Mouse (Mus musculus): Measurements from ENCODE around the gene Wbp1. TPM values are rescaled to one million over a fixed set of nuclear protein-coding genes. Genes with fewer than 3 reads are reported as not detected.
"Not testable (repeated sequence)": the region's sequence is repeated elsewhere in the genome, so short reads cannot be mapped to it uniquely, and the experiment has no call there.

Wbp1 gene
- 216 and 227 TPM in 2 replicates for polyA plus RNA-seq (2015; fragmentation: Nextera tagmentation; extraction: Ambion mirVana)

- Histone ChIP-seq H3K27me3 (no peaks in the 10 kb centered on the region), H3K4me1 (replicated peaks) (peaks cover 77% of the 10 kb centered on the region), H3K36me3 (peaks cover 29% of the 10 kb centered on the region), H3K9ac (peak within 1 kb of the TSS; percentile 96), H3K4me2 (peak within 1 kb of the TSS; percentile 90), H3K4me3 (peak within 1 kb of the TSS; percentile 77), H3K27ac (peak within 1 kb of the TSS; percentile 99), H3K9me3 (no peaks in the 10 kb centered on the region)
- ATAC-seq (ENCODE audit: low FRiP score), result peak; percentile 95
- WGBS, result under 1% methylated on average over 38 of the region's 38 CpGs
Measured at GRCm38 (mm10) chr6:83120930-83121862, at the start of gene Wbp1. Gene Wbp1 (minus strand): TSS chr6:83121559.

DNA sequence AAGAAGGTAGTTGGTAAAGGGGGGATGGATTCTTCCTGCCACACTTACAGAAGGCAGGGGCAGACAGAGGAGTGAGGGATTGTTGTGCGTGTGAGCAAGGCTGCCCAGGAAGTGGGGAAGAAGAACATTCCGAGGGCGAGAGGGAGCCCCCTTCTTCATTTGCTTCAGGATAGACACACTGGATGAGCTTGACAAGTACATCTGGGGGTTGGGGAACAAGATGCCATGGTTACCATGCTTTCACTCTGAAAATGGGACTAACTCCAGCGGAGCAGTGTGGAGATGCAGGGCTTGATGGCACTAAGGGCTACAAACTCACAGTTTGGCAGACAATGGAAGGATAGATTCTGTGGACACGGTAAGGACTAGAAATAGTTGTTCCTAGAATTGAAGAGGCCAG lies 49.7 kb upstream of the Wbp1 start:
- Histone ChIP-seq H3K27ac (peak overlapping the region; percentile 25; the same call in 1 of the 2 replicates), H3K9me3 (no peaks in the 10 kb centered on the region), H3K36me3 (peaks cover 2% of the 10 kb centered on the region; the same call in 1 of the 2 replicates), H3K9ac (peak overlapping the region; percentile 72), H3K4me3 (peak overlapping the region; percentile 42), H3K4me1 (replicated peaks) (peaks cover 70% of the 10 kb centered on the region), H3K27me3 (no peaks in the 10 kb centered on the region), H3K4me2 (peak overlapping the region; percentile 50)
- WGBS, result 76% methylated on average over 5 of the region's 5 CpGs
- no peak for ATAC-seq (ENCODE audit: low FRiP score)

GRCm38 (mm10) chr6:83169872-83170271 lies 48.5 kb upstream of the Wbp1 start:
- H3K27me3 ChIP-seq, result no peaks in the 10 kb centered on the region
- H3K9me3 ChIP-seq, result no peaks in the 10 kb centered on the region
- H3K36me3 ChIP-seq, result 0 out of 2 replicates have a peak, but pooled peaks cover 2% of the 10 kb centered on the region
- WGBS, result 91% methylated on average over 5 of the region's 5 CpGs
- H3K27ac ChIP-seq, result no peak overlapping the region
- H3K4me3 ChIP-seq, result no peak overlapping the region
- H3K4me2 ChIP-seq, result no peak overlapping the region
- ATAC-seq (ENCODE audit: low FRiP score), result no peak
- peaks cover 75% of the 10 kb centered on the region for H3K4me1 ChIP-seq (replicated peaks)
- no peak overlapping the region for H3K9ac ChIP-seq

DNA sequence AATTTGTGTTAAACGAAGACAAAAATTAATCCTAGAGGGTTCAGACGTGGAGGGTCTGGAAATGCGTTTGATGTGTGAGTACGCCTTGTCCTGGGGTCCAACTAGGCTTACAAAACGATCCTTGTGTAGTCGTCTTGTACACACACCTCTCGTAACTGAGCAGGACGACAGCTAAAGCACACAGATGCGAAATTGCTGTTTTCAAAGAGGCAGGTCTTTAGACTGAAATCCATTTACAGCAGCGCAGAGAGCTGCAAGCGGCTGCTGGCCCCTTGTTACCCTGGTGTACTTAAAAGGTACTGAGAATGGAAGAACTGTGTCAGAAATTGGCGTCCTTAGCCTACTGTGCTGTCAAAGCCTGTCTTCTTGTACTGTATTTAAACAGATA lies 44.9 kb upstream of the Wbp1 start:
- Histone ChIP-seq H3K4me3 (peak overlapping the region; percentile 80), H3K36me3 (0 out of 2 replicates have a peak, but pooled peaks cover 2% of the 10 kb centered on the region), H3K4me2 (peak overlapping the region; percentile 75), H3K9me3 (no peaks in the 10 kb centered on the region), H3K9ac (peak overlapping the region; percentile 88), H3K4me1 (replicated peaks) (peaks cover 68% of the 10 kb centered on the region), H3K27me3 (peaks cover 24% of the 10 kb centered on the region), H3K27ac (peak overlapping the region; percentile 93)
- ATAC-seq (ENCODE audit: low FRiP score), result peak; percentile 45; the same call in 1 of the 2 replicates
- WGBS, result 1% methylated on average over 12 of the region's 12 CpGs

DNA sequence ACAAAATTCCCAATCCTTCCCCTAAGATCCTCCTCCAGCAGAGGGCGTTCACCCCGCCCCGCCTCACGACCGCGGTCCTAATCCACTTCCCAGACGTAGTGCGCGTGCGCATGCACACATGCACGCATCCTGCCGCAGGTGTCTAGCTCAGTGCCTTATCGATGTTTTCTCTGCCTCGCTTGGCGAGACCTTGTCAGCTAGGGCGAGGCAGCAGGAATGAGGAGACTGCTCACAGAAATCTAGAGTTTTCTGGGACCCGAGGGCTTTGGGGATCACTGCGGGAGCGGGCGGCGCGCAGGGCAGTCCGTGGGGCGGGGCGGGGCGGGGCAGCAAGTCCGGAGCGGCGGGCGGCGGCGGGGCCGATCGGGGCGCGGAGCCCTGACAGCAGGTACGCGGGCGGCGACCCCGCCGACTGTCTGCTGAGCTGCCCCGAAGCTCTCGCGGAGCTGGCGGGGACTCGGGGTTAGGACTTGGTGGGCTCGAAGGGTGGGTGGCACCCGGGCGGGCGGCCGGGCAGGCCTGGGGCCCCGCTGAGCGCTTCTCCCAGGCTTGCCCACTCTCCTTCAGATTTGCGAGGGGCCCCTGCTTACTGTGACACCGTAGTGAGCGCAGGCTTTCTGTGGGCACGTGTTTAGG lies 44.4 kb upstream of the Wbp1 start, which contains the start of gene Dctn1:
TSS of gene Dctn1 (plus strand) at position 314 of the 636 bp plus-strand sequence.
- Histone ChIP-seq H3K9me3 (no peaks in the 10 kb centered on the region), H3K27ac (peak within 1 kb of the TSS; percentile 93), H3K36me3 (0 out of 2 replicates have a peak, but pooled peaks cover 2% of the 10 kb centered on the region), H3K4me3 (peak within 1 kb of the TSS; percentile 80), H3K4me2 (peak within 1 kb of the TSS; percentile 75), H3K4me1 (replicated peaks) (peaks cover 66% of the 10 kb centered on the region), H3K9ac (peak within 1 kb of the TSS; percentile 88), H3K27me3 (peaks cover 29% of the 10 kb centered on the region)
- under 1% methylated on average over 58 of the region's 58 CpGs for WGBS
- peak; percentile 82 for ATAC-seq (ENCODE audit: low FRiP score)

GRCm38 (mm10) chr6:83165026-83165606 lies 43.8 kb upstream of the Wbp1 start:
- peaks cover 60% of the 10 kb centered on the region for H3K4me1 ChIP-seq (replicated peaks)
- H3K4me2 ChIP-seq, result peak overlapping the region; percentile 75
- peak; percentile 18; the same call in 1 of the 2 replicates for ATAC-seq (ENCODE audit: low FRiP score)
- 5% methylated on average over 6 of the region's 6 CpGs for WGBS
- H3K9me3 ChIP-seq, result no peaks in the 10 kb centered on the region
- peaks cover 35% of the 10 kb centered on the region for H3K27me3 ChIP-seq
- peak overlapping the region; percentile 88 for H3K9ac ChIP-seq
- 0 out of 2 replicates have a peak, but pooled peaks cover 2% of the 10 kb centered on the region for H3K36me3 ChIP-seq
- peak overlapping the region; percentile 93; the same call in 1 of the 2 replicates for H3K27ac ChIP-seq
- H3K4me3 ChIP-seq, result peak overlapping the region; percentile 80

DNA sequence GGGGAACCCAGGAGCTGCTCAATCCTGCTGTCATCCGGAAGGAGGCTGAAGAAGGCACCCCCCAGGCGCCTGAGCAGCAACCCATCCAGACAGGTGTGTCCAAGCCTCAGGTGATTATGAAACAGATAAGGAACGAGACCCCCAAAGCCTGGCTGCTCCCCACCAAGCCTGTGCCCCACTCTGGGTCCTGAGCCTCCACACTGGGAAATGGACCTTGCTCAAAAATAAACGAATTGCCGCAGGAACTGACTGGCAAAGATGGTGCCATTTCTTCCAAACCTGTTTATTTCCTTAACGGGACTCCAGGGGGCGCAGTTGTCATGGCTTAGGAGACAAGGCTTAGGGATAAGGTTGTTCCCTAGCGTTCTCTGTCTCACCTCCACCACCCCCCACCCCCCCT lies 41.3 kb upstream of the Wbp1 start:
- ATAC-seq (ENCODE audit: low FRiP score), result no peak
- Histone ChIP-seq H3K4me3 (peak overlapping the region; percentile 31), H3K36me3 (no peaks in the 10 kb centered on the region), H3K27me3 (peaks cover 38% of the 10 kb centered on the region), H3K9ac (peak overlapping the region; percentile 46; the same call in 1 of the 2 replicates), H3K27ac (no peak overlapping the region), H3K9me3 (no peaks in the 10 kb centered on the region), H3K4me2 (peak overlapping the region; percentile 52), H3K4me1 (replicated peaks) (peaks cover 39% of the 10 kb centered on the region)
- WGBS, result 1% methylated on average over 8 of the region's 8 CpGs

GRCm38 (mm10) chr6:83161921-83162641 lies 40.7 kb upstream of the Wbp1 start:
- no peak overlapping the region for H3K27ac ChIP-seq
- H3K9ac ChIP-seq, result peak overlapping the region; percentile 46
- no peaks in the 10 kb centered on the region for H3K9me3 ChIP-seq
- peak overlapping the region; percentile 31 for H3K4me3 ChIP-seq
- peaks cover 38% of the 10 kb centered on the region for H3K27me3 ChIP-seq
- H3K36me3 ChIP-seq, result no peaks in the 10 kb centered on the region
- WGBS, result under 1% methylated on average over 49 of the region's 49 CpGs
- H3K4me1 ChIP-seq (replicated peaks), result peaks cover 33% of the 10 kb centered on the region
- H3K4me2 ChIP-seq, result peak overlapping the region; percentile 52
- ATAC-seq (ENCODE audit: low FRiP score), result no peak

DNA sequence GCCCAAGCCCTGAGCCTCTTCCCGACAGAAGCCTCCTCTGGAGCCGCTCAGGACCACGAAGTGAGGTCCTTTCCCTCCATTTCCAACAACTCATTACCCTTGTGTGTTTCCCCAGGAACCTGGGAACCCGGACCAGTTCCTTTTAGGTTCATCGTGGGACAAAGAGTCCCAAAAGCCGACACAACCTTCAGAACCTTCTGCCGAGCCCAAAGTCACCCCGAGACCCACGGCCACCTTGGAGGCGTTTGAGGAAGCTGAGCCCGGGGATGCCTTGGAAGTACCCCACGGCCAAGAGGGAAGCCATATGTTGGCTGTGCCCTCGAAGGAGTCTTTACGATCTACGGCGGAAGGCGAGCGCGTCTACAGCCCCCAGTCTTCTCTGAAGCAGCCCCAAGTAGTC lies 40.1 kb upstream of the Wbp1 start:
- no peak for ATAC-seq (ENCODE audit: low FRiP score)
- H3K27ac ChIP-seq, result no peak overlapping the region
- H3K4me3 ChIP-seq, result peak overlapping the region; percentile 31
- peak overlapping the region; percentile 52 for H3K4me2 ChIP-seq
- no peaks in the 10 kb centered on the region for H3K36me3 ChIP-seq
- no peaks in the 10 kb centered on the region for H3K9me3 ChIP-seq
- H3K9ac ChIP-seq, result peak overlapping the region; percentile 46
- peaks cover 38% of the 10 kb centered on the region for H3K27me3 ChIP-seq
- peaks cover 31% of the 10 kb centered on the region for H3K4me1 ChIP-seq (replicated peaks)
- 7% methylated on average over 19 of the region's 19 CpGs for WGBS

DNA sequence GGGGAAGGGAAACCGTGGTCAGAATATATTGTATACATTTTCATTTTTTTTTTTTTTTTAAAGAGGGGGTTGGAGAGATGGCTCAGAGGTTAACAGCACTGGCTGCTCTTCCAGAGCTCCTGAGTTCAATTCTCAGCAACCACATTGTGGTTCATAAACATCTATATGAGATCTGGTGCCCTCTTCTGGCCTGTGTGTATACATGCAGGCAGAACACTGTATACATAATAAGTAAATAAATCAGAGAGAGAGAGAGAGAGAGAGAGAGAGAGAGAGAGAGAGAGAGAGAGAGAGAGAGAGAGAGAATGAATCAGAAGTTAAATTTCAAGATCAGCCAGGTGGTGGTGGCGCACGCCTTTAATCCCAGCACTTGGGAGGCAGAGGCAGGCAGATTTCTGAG lies 38.1 kb upstream of the Wbp1 start:
- H3K4me1 ChIP-seq (replicated peaks), result peaks cover 39% of the 10 kb centered on the region
- H3K9me3 ChIP-seq; H3K4me2 ChIP-seq; H3K9ac ChIP-seq; H3K4me3 ChIP-seq; H3K36me3 ChIP-seq; H3K27ac ChIP-seq; ATAC-seq (ENCODE audit: low FRiP score): not testable (repeated sequence)
- 31% methylated on average over 3 of the region's 3 CpGs for WGBS
- H3K27me3 ChIP-seq, result peaks cover 38% of the 10 kb centered on the region

- H3K36me3 ChIP-seq, result peaks cover 19% of the 10 kb centered on the region
- peaks cover 15% of the 10 kb centered on the region for H3K27me3 ChIP-seq
- no peaks in the 10 kb centered on the region for H3K9me3 ChIP-seq
- peak within 1 kb of the TSS; percentile 40; the same call in 1 of the 2 replicates for H3K27ac ChIP-seq
- H3K4me2 ChIP-seq, result peak within 1 kb of the TSS; percentile 80
- H3K4me3 ChIP-seq, result peak within 1 kb of the TSS; percentile 61
- ATAC-seq (ENCODE audit: low FRiP score), result peak; percentile 90
- under 1% methylated on average over 32 of the region's 32 CpGs for WGBS
- H3K9ac ChIP-seq, result peak within 1 kb of the TSS; percentile 76
- H3K4me1 ChIP-seq (replicated peaks), result peaks cover 38% of the 10 kb centered on the region
Measured at GRCm38 (mm10) chr6:83156259-83156684, 34.9 kb upstream of the Wbp1 start, which contains the start of the genes Wdr54 and 1700003E16Rik. Gene Wdr54 (minus strand): TSS chr6:83156397. Gene 1700003E16Rik (plus strand): TSS chr6:83156404.

Data from hindbrain, embryonic 13.5 days (tissue).